Mouse (Mus musculus): ENCODE results near the gene Mprip.
"Not testable (repeated sequence)": the region's sequence is repeated elsewhere in the genome, so short reads cannot be mapped to it uniquely, and the experiment has no call there.

Mprip gene

GRCm38 (mm10) chr11:59715424-59715840 is 54.3 kb downstream of the Mprip start:
- DNase-seq (ENCODE audit: low read depth, low spot score), result no peak

DNA sequence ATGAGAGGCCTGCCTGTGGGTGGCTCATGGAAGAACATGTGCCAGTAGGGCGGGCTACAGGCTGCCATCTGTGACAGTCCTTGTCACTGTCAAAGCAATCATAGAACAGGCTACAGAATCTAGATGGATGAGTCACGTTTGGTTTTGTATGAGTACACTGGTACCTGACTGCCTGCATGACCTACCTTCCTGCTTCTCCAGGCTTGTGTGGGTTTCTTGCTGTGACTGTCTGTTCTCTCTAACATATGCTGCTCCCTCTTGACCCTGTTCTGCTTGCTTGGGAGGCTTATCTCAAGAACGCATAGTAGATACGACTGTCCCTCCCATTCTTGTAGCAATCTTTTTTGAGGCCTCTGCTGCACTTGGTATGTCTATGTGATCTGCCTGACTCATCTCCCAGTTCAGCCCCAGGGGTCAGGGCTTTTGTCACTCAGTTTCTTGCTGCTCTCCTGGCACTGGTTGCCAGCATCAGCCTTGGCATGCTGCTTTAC is 56.7 kb downstream of the Mprip start:
- no peak for DNase-seq (ENCODE audit: low read depth, low spot score)

DNA sequence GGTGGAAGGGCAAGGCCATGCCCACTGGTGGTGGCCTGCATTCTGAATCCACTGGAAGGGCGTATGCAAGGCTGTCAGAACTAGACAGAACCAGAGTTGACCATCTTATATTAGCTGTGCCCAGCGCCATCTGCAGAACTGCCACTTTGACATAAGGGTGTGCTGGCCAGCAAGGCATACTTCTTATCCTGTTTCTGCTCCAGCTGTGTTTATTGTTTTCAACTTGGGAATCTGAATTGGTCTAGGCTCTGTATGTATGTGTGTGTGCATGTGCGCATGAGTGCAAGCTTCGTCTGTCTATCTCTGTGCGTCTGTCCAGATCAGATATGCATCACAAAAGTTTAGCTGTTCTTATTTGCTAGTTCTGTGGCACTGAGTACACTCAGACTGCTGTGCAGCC is 58.1 kb downstream of the Mprip start:
- no peak for DNase-seq (ENCODE audit: low read depth, low spot score)

GRCm38 (mm10) chr11:59721385-59721784 is 60.3 kb downstream of the Mprip start:
- no peak for DNase-seq (ENCODE audit: low read depth, low spot score)

DNA sequence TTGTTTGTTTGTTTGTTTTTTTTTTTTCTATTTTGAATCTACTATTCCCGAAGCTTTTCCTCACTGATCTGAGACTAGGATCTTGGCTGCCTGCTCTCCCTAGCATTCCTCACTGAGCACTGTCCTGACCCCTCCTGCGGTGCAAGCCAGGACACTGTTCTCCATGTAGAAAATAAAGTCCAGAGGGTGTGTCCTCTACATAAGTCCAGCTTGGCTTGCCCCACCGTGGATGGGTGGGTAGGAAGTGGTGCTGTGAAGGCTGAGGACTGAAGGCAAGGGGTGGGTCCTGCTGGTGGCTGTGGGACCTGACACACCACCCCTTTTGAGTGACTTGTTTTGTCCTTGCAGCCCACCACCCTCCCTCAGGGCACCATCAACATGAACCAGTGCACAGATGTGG is 66.1 kb downstream of the Mprip start:
- no peak for DNase-seq (ENCODE audit: low read depth, low spot score)

DNA sequence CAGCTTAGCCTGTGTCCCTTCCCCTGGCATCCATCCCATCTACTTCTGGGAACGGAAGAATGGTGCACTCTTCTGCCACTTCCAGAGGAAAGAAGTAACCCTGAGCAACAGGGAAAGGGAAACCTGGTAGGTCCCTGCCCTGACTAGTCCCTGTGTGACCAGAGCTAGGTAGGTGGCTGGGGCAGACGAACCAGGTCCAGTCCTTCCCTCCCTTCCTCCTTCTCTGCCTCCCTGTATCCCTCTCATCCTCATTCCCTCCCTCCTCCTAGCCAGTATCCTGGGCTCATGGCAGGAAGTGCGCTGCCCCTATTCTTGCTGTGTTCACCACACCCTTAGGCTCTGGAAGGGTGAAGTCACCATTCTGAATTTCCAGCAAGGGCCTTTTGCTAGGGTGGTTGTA is 70.7 kb downstream of the Mprip start:
- no peak for DNase-seq (ENCODE audit: low read depth, low spot score)

DNA sequence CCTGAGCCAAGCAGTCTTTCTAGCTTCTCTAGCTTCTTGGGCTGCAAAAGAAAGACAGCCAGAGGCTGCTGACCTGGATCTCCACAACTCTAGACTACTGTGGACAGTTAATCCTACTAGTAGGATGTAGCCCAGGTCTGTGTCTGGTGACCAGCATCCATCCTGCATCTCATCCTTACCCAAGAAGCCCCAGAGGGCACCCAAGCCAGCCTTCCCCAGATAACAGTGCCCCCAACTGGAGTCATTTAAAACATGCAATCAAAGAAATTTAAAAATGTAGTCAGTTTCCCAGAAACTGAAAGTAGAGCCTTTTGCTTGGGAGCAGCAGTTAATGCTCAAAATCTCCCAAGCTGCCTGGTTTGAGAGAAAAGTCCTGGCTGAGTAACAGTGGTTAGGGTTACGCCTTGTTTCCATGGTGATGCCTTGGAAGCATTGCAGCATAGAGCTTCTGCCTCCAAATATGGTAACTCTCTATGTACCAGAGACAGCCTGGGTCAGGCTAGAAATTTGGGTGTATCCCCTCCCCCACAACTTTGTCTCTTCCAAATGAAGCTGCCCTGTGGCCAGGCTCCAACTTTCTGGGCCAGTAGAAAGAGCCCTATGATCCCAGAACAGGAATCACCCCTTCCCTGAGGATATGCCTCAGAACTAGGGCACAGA is 71.4 kb downstream of the Mprip start:
- peak; percentile 30 for DNase-seq (ENCODE audit: low read depth, low spot score)

GRCm38 (mm10) chr11:59733600-59733999 is 72.5 kb downstream of the Mprip start:
- not testable (repeated sequence) for DNase-seq (ENCODE audit: low read depth, low spot score)

- DNase-seq (ENCODE audit: low read depth, low spot score), result no peak
Measured at GRCm38 (mm10) chr11:59734335-59734734, 73.2 kb downstream of the Mprip start.

- not testable (repeated sequence) for DNase-seq (ENCODE audit: low read depth, low spot score)
Measured at GRCm38 (mm10) chr11:59735938-59736337, 74.8 kb downstream of the Mprip start.

DNA sequence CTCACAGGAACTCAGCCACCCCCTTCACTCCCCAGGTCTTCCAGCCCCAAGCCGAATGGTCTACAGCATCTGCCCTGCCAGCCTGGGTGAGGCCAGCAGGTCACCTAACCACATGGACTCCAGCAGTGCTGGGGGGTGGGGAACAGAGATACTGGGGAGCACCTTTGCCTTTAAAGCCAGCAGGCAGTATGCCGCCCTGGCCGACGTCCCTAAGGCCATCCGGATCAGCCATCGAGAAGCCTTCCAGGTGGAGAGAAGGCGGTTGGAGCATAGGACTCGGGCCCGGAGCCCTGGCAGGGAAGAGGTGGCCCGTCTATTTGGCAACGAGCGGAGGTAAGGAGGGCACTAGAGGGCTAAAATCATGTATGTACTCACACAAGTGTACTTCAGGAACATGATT is 76.1 kb downstream of the Mprip start:
- no peak for DNase-seq (ENCODE audit: low read depth, low spot score)

- no peak for DNase-seq (ENCODE audit: low read depth, low spot score)
Measured at GRCm38 (mm10) chr11:59739996-59740395, 78.9 kb downstream of the Mprip start.

GRCm38 (mm10) chr11:59741915-59742314 is 80.8 kb downstream of the Mprip start:
- DNase-seq (ENCODE audit: low read depth, low spot score), result no peak

GRCm38 (mm10) chr11:59743307-59743706 is 82.2 kb downstream of the Mprip start:
- no peak for DNase-seq (ENCODE audit: low read depth, low spot score)

GRCm38 (mm10) chr11:59743712-59744111 is 82.6 kb downstream of the Mprip start:
- no peak for DNase-seq (ENCODE audit: low read depth, low spot score)

DNA sequence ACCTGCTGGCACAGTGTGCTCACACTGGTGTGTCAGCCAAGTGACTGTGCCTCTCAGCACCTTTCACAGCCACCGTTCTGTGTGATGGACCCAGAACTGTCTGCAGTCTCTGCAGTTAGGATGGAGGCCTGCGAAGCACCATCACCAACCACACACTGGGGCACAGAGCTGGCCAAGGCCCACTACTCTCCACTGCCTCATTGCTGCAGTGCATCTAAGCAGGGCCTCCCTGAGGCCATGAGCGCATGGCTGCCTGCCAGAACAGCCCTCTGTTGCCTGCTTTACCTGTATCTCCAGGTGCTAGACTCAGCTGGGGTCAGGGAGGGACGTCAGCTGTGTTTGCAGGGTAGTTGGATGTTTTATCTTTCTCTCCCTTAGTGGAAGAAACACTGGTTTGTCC is 83.3 kb downstream of the Mprip start:
- no peak for DNase-seq (ENCODE audit: low read depth, low spot score)

DNA sequence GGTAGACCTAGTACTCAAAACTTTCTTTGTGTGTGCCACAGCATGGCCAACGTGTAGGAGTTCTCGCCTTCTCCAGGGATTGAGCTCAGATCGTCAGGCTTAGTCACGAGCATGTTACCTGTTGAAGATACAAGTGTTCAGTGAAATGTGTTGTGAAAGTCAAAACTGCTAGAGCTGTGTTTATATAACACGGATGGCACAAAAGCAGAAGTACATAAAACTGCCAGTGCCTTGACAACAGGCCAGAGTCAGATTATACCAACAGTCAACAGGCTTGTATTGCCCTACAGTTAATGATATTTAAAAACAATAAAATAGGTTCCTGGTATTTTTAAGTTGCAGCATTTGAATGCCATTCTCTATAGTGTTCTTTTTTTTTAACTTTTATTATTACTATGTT is 84.7 kb downstream of the Mprip start:
- DNase-seq (ENCODE audit: low read depth, low spot score), result no peak

DNA sequence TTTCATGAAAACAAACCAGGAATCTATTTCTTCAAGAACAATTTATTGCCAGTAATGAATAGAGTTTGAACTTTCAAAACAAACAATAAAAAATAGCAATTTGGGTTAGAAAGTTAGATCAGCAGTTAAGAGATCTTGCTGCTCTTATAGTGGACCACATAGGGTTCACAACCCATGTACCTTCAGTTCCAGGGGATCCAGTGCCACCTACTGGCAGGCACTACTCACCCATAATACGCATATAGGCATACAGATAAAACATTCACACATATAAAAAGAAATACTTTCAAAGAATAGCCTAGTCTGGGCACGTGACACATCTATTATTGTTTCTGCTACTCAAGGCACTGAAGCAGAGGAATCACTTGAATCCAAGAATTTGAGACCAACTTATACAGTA is 85.5 kb downstream of the Mprip start:
- DNase-seq (ENCODE audit: low read depth, low spot score), result peak; percentile 24

DNA sequence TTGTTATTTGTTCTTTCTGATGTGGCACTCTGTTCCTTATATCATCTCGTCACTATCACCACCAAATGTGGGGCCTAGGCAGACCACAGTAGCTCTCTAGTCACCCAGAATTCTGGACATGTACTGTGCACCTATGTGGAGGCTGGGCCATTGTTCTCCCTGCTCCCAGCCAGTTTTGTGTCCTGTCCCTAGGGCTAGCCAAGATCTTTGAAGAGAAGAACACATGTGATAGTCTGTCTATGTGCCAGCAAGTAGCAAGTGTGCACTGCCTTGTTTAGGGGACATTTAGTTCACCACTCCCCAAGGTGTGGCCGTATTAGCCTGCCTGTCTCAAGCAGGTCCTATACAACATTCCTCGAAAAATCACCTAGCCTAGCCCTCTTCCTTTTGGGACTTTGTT is 87.9 kb downstream of the Mprip start:
- DNase-seq (ENCODE audit: low read depth, low spot score), result no peak

DNA sequence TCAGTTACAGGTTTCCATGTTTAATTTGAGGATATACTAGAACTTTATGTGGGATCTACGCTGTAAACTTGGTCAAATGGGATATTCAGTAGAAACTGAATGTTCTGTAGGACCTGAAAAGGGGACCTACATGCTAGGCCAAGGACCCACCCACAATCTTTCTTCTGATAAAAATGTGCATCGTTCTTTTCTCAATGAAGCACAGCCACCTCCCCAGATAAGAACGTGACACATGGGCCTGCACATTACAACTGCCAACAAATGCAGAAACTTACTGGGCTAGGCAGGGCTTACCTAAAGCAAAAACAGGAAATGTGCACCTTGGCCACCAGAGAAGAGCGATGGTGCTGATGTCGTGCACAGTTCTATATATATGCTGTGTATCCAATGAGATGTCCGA is 93.4 kb downstream of the Mprip start:
- DNase-seq (ENCODE audit: low read depth, low spot score), result no peak

- DNase-seq (ENCODE audit: low read depth, low spot score), result no peak
Measured at GRCm38 (mm10) chr11:59756351-59756750, 95.2 kb downstream of the Mprip start.

DNA sequence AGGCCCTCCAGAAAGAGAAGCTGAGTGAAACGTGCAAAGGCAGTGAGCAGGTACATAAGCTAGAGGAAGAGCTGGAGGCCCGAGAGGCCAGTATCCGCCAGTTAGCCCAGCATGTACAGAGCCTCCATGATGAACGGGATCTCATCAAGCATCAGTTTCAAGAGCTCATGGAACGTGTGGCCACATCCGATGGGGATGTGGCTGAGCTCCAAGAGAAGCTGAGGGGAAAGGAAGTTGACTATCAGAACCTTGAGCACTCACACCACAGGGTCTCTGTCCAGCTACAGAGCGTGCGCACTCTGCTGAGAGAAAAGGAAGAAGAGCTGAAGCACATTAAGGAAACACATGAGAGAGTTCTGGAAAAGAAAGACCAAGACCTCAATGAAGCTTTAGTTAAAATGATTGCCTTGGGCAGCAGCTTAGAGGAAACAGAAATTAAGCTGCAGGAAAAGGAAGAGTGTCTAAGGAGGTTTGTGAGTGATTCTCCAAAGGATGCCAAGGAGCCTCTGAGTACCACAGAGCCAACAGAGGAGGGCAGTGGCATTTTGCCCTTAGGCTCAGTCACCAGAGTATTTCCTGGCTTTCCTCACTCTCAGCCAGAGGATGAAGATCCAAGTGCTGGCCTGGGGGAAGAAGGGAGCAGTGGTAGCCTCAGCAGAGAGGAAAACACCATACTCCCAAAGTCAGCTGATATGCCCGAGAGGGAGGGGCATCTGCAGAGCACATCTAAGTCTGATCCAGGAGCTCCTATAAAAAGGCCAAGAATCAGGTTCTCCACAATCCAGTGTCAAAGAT is 97.3 kb downstream of the Mprip start:
- DNase-seq (ENCODE audit: low read depth, low spot score), result no peak

GRCm38 (mm10) chr11:59759178-59759577 is 98.1 kb downstream of the Mprip start:
- no peak for DNase-seq (ENCODE audit: low read depth, low spot score)
